Mouse (Mus musculus): Measurements from ENCODE around the gene Pla1a. TPM values are rescaled to one million over a fixed set of nuclear protein-coding genes. Genes with fewer than 3 reads are reported as not detected.

Gene Pla1a
- 0.78 and 0.81 TPM in 2 replicates for polyA plus RNA-seq (2012; rRNA removed; ENCODE audit: low replicate concordance)

GRCm38 (mm10) chr16:38432498-38433425 lies at the start of gene Pla1a:
Gene Pla1a, minus strand, starts transcription at chr16:38433145.

GRCm38 (mm10) chr16:38455511-38456418 lies 22.8 kb upstream of the Pla1a start, which contains the start of gene Cd80:
Gene Cd80, plus strand, starts transcription at chr16:38455561.

GRCm38 (mm10) chr16:38452442-38453202 lies 19.7 kb upstream of the Pla1a start, which contains the start of gene Adprh:
Gene Adprh, minus strand, starts transcription at chr16:38452703.

GRCm38 (mm10) chr16:38361933-38362332 lies 71.0 kb downstream of the Pla1a start, which contains the start of gene Popdc2:
Gene Popdc2, plus strand, starts transcription at chr16:38362209.

GRCm38 (mm10) chr16:38346529-38347325 lies 86.2 kb downstream of the Pla1a start, which contains the start of the genes Cox17 and Gm21987:
Gene Cox17, plus strand, starts transcription at chr16:38346991.
Gene Gm21987, plus strand, starts transcription at chr16:38347040.

Other genes starting within 250 kb of the Pla1a start
- 44.7 and 99.0 TPM in 2 replicates for gene Nr1i2, start 138.3 kb downstream of the Pla1a start, polyA plus RNA-seq (2012; rRNA removed; ENCODE audit: low replicate concordance)
- 0.05 TPM in 1 of 2 replicates, not detected in the other for gene Maats1, start 91.0 kb downstream of the Pla1a start, polyA plus RNA-seq (2012; rRNA removed; ENCODE audit: low replicate concordance)
- gene Cox17, start 86.2 kb downstream of the Pla1a start, polyA plus RNA-seq (2012; rRNA removed; ENCODE audit: low replicate concordance): 34.9 and 40.5 TPM in 2 replicates
- gene Gm21987, start 86.1 kb downstream of the Pla1a start, polyA plus RNA-seq (2012; rRNA removed; ENCODE audit: low replicate concordance): 4.2 TPM in 1 of 2 replicates, not detected in the other
- gene Popdc2, start 70.9 kb downstream of the Pla1a start, polyA plus RNA-seq (2012; rRNA removed; ENCODE audit: low replicate concordance): 8.8 and 14.1 TPM in 2 replicates
- 25.0 and 43.1 TPM in 2 replicates for gene Adprh, start 19.6 kb upstream of the Pla1a start, polyA plus RNA-seq (2012; rRNA removed; ENCODE audit: low replicate concordance)
- 0.04 and 0.19 TPM in 2 replicates for gene Cd80, start 22.4 kb upstream of the Pla1a start, polyA plus RNA-seq (2012; rRNA removed; ENCODE audit: low replicate concordance)
- gene Timmdc1, start 89.5 kb upstream of the Pla1a start, polyA plus RNA-seq (2012; rRNA removed; ENCODE audit: low replicate concordance): 25.8 and 39.0 TPM in 2 replicates
- gene Poglut1, start 117.1 kb upstream of the Pla1a start, polyA plus RNA-seq (2012; rRNA removed; ENCODE audit: low replicate concordance): 3.4 and 4.8 TPM in 2 replicates
- gene Tmem39a, start 125.6 kb upstream of the Pla1a start, polyA plus RNA-seq (2012; rRNA removed; ENCODE audit: low replicate concordance): 21.6 and 26.9 TPM in 2 replicates